Mouse (Mus musculus): ENCODE measurements around the gene Slc37a4.
"Not testable (repeated sequence)": the region's sequence is repeated elsewhere in the genome, so short reads cannot be mapped to it uniquely, and the experiment has no call there.

Gene Slc37a4

GRCm38 (mm10) chr9:44440961-44441360 lies 44.3 kb downstream of the Slc37a4 start, which contains the start of gene Foxr1:
TSS of gene Foxr1 (minus strand) at chr9:44441136.
- no peak for DNase-seq (ENCODE audit: low spot score)

DNA sequence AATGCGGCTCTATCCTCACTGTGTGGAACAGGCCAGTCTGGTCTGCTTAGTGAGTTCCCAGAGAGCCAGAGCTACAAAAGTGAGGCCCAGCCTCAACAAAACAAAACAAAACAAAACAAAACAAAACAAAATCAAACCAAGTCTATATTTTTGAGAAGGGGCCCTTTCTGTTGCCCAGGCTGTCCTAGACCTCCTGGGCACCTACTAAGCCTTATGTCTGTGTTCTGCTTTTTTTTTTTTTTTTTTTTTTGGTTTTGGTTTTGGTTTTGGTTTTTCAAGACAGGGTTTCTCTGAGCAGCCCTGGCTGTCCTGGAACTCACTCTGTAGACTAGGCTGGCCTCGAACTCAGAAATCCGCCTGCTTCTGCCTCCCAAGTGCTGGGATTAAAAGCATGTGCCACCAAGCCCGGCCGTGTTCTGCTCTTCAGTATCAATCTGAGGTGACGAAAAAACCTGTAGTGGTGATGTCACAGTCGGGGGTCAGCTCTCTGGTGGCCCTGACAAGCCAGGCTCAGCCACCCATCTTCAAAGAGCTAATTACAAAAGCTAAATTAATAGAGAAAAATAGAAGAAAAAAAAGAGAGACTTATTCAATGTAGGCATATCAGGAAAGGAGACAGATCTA lies 47.9 kb downstream of the Slc37a4 start:
- DNase-seq (ENCODE audit: low spot score) = not testable (repeated sequence)

- DNase-seq (ENCODE audit: low spot score) = no peak
Measured at GRCm38 (mm10) chr9:44450387-44450786, 53.7 kb downstream of the Slc37a4 start.
